Mouse (Mus musculus): ENCODE measurements at regions not wholly inside any gene's neighbourhood (a gene's known extent, or its start where the extent isn't known, plus 50 kb on each side); places are given as distances from the start of the nearest gene placed in this dataset.

GRCm38 (mm10) chr2:128384612-128385011 lies 206.4 kb upstream of the Spdye4c start:
- 91% methylated on average over 10 of the region's 10 CpGs for WGBS
- Histone ChIP-seq H3K27me3 (ENCODE audit: poor library complexity, severe bottlenecking) (peaks cover 22% of the 10 kb centered on the region), H3K27ac (no peak overlapping the region), H3K9me3 (no peaks in the 10 kb centered on the region), H3K4me3 (no peak overlapping the region), H3K36me3 (replicated peaks) (no peaks in the 10 kb centered on the region), H3K4me1 (peaks cover 40% of the 10 kb centered on the region)
- DNase-seq (ENCODE audit: extremely low spot score, low spot score) = no peak

- DNase-seq (ENCODE audit: extremely low spot score, low spot score) = no peak
- Histone ChIP-seq H3K4me3 (no peak overlapping the region), H3K9me3 (no peaks in the 10 kb centered on the region), H3K4me1 (peaks cover 47% of the 10 kb centered on the region), H3K36me3 (replicated peaks) (no peaks in the 10 kb centered on the region), H3K27ac (no peak overlapping the region), H3K27me3 (ENCODE audit: poor library complexity, severe bottlenecking) (peaks cover 29% of the 10 kb centered on the region)
- WGBS = 84% methylated on average over 4 of the region's 4 CpGs
These were observed 204.0 kb upstream of the Spdye4c start for GRCm38 (mm10) chr2:128386846-128387621.

DNA sequence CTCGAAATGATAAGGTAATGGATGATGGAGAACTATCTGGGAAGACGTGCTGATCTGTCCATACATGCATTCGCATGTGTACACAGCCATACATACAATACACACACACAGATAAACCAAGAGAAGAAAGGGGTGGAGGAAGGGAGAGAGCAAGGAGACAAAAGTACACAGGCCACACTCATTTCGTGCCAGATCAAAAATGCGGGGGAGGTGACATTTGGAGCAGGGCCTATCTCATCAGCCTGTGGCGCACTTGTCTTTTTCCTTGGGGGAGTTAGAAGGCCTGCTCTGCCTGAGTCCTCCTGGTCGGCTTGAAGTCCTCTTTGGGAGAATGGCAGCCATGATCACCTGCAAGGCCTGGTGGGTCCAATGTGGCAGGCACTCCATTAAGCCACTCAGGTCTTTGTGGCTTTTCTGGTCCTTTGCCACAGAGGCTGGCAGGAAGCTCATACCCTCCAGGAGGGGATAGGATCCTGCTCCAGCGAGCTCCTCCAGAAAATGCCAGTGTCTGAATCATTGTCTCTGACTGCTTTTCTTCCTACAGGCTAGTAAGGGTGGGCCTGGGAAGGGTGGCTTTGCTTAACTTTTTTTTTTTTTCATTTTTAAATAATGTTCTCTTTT lies 203.0 kb upstream of the Spdye4c start:
- 82% methylated on average over 8 of the region's 8 CpGs for WGBS
- Histone ChIP-seq H3K4me1 (peaks cover 56% of the 10 kb centered on the region), H3K9me3 (no peaks in the 10 kb centered on the region)

DNA sequence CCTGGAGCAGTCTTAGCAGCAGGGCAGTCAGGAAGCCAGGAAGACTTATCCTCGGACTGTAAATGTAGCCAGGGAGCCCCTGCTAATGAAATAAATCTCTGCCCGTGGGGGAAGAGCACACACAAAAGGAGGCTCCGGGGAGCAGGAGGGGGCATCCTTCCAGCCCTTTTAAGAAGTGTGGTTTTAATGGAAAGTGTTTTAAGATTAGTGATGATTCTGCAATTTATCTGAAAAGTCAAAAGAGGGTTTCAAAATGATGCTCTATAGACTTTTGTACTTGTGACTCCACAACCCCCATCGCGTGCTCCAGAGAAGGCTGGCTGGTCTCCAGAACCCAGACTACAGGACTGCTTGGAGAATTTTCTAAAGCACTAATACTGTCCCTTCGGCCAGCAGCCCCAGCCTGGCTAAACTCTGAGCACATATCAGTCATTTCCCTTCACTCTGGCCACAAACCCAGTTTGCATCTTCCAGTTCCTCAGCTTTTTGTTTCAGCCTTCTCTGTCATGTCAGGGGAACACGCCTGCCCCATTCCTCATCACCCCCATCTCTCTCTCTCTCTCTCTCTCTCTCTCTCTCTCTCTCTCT lies 202.0 kb upstream of the Spdye4c start:
- peaks cover 62% of the 10 kb centered on the region for H3K4me1 ChIP-seq
- H3K9me3 ChIP-seq = no peaks in the 10 kb centered on the region
- no peak overlapping the region for H3K27ac ChIP-seq
- DNase-seq (ENCODE audit: extremely low spot score, low spot score) = no peak
- no peak overlapping the region for H3K4me3 ChIP-seq
- 16% methylated on average over 7 of the region's 7 CpGs for WGBS
- H3K27me3 ChIP-seq (ENCODE audit: poor library complexity, severe bottlenecking) = peaks cover 44% of the 10 kb centered on the region
- no peaks in the 10 kb centered on the region for H3K36me3 ChIP-seq (replicated peaks)

More for the DNA sequence above, 203.0 kb upstream of the Spdye4c start:
- H3K4me3 ChIP-seq = no peak overlapping the region
- no peaks in the 10 kb centered on the region for H3K36me3 ChIP-seq (replicated peaks)
- H3K27me3 ChIP-seq (ENCODE audit: poor library complexity, severe bottlenecking) = peaks cover 34% of the 10 kb centered on the region
- DNase-seq (ENCODE audit: extremely low spot score, low spot score) = no peak
- no peak overlapping the region for H3K27ac ChIP-seq

- H3K4me1 ChIP-seq = peaks cover 76% of the 10 kb centered on the region
- 18% methylated on average over 9 of the region's 9 CpGs for WGBS
- H3K9me3 ChIP-seq = no peaks in the 10 kb centered on the region
- no peak for DNase-seq (ENCODE audit: extremely low spot score, low spot score)
- H3K4me3 ChIP-seq = peak overlapping the region; percentile 22; the same call in 1 of the 2 replicates
- H3K27ac ChIP-seq = no peak overlapping the region
- H3K27me3 ChIP-seq (ENCODE audit: poor library complexity, severe bottlenecking) = peaks cover 54% of the 10 kb centered on the region
- no peaks in the 10 kb centered on the region for H3K36me3 ChIP-seq (replicated peaks)
These were observed 198.7 kb upstream of the Spdye4c start for GRCm38 (mm10) chr2:128392344-128392743.

DNA sequence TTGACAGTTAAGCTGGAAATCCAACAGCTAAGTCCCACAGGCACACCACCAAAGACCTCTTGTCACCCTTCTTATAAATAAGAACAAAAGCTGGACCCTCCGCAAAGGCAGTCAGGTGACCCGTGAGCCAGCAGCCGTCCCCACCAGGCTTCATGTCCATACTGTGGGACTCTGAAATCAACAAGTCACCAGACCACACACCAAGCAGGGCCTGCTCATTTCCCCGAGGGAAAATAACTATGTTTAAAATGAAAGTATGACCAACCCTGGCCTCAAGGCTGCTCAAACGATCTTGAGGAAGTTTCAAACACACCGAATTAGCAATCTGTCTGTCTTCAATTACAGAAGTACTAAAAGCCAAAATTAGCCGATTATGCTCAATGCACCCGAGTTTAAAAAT lies 197.6 kb upstream of the Spdye4c start:
- Histone ChIP-seq H3K36me3 (replicated peaks) (no peaks in the 10 kb centered on the region), H3K27me3 (ENCODE audit: poor library complexity, severe bottlenecking) (peaks cover 44% of the 10 kb centered on the region), H3K9me3 (no peaks in the 10 kb centered on the region), H3K27ac (no peak overlapping the region), H3K4me3 (no peak overlapping the region), H3K4me1 (peaks cover 70% of the 10 kb centered on the region)
- 36% methylated on average over 8 of the region's 8 CpGs for WGBS
- no peak for DNase-seq (ENCODE audit: extremely low spot score, low spot score)

DNA sequence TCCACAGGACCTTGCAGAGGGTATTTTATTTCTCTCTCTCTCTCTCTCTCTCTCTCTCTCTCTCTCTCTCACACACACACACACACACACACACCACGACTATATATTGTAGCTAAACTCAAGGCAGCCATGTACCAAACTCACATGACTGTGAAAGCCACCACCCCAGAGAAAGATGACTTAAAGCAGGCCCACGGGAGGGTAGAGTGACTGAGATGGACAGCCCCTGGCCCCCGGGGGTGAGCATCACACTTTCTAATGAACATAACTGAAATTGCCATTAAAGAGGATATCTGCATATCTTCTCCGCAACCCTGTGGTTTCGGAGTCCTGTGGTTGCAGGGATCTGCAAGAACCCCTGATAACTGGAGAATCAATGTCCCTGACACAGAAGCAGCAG lies 197.1 kb upstream of the Spdye4c start:
- Histone ChIP-seq H3K4me1 (peaks cover 65% of the 10 kb centered on the region), H3K9me3 (no peaks in the 10 kb centered on the region), H3K27ac (no peak overlapping the region), H3K36me3 (replicated peaks) (no peaks in the 10 kb centered on the region), H3K27me3 (ENCODE audit: poor library complexity, severe bottlenecking) (peaks cover 44% of the 10 kb centered on the region), H3K4me3 (no peak overlapping the region)
- 80% methylated on average over 5 of the region's 5 CpGs for WGBS
- DNase-seq (ENCODE audit: extremely low spot score, low spot score) = no peak

- 40% methylated on average over 4 of the region's 4 CpGs for WGBS
- Histone ChIP-seq H3K27me3 (ENCODE audit: poor library complexity, severe bottlenecking) (peaks cover 38% of the 10 kb centered on the region), H3K4me3 (no peak overlapping the region), H3K36me3 (replicated peaks) (no peaks in the 10 kb centered on the region), H3K9me3 (no peaks in the 10 kb centered on the region), H3K4me1 (peaks cover 49% of the 10 kb centered on the region), H3K27ac (no peak overlapping the region)
- DNase-seq (ENCODE audit: extremely low spot score, low spot score) = no peak
These were observed 195.6 kb upstream of the Spdye4c start for GRCm38 (mm10) chr2:128395308-128396007.

GRCm38 (mm10) chr2:128396008-128396346 lies 195.0 kb upstream of the Spdye4c start:
- Histone ChIP-seq H3K4me1 (peaks cover 44% of the 10 kb centered on the region), H3K4me3 (no peak overlapping the region), H3K9me3 (no peaks in the 10 kb centered on the region), H3K36me3 (replicated peaks) (no peaks in the 10 kb centered on the region), H3K27me3 (ENCODE audit: poor library complexity, severe bottlenecking) (peaks cover 34% of the 10 kb centered on the region), H3K27ac (no peak overlapping the region)
- DNase-seq (ENCODE audit: extremely low spot score, low spot score) = peak; percentile 86
- 4% methylated on average over 9 of the region's 9 CpGs for WGBS

GRCm38 (mm10) chr2:128401359-128401758 lies 189.7 kb upstream of the Spdye4c start:
- Histone ChIP-seq H3K4me1 (peaks cover 20% of the 10 kb centered on the region), H3K4me3 (no peak overlapping the region), H3K27me3 (ENCODE audit: poor library complexity, severe bottlenecking) (no peaks in the 10 kb centered on the region; the same call in 1 of the 2 replicates), H3K36me3 (replicated peaks) (no peaks in the 10 kb centered on the region), H3K27ac (no peak overlapping the region), H3K9me3 (no peaks in the 10 kb centered on the region)
- 82% methylated on average over 8 of the region's 8 CpGs for WGBS
- no peak for DNase-seq (ENCODE audit: extremely low spot score, low spot score)

DNA sequence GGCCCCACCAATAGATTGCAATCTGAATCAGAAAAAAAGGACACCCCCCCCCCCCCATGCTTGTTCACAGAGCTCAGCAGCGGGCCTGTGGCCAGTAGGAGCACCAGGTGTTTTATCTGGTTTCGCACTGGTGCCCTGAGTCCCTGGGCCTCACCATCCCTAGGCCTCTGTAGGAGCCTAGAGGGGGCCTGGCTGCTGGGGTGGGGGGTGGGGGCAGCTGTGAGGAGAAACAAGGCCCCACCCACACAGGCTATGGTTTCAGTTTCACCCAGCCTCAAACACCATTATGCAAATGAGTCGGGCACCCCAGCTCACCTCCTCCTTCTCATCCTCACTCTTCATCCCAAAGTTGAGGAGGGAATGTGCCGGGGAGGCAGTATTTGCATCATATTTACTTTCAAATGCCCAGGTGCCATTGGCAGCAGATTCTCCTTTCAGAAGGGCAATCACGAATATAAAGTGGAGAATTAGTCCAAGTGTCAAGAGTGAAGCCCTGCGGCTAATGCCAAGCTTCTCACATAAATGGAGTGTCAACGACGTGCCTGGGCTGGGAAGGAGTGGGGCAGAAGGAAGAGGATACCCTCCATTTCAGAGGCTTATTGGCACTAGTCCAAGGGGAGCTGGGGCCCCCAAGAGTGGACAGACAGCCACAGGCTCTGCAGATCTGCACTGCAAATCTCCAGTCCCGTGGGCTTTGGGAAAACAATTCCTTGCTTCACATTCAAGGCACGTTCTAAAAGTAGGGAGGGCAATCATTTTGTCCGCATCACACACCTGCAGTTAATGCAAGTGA lies 187.7 kb upstream of the Spdye4c start:
- 49% methylated on average over 11 of the region's 11 CpGs for WGBS
- no peak for DNase-seq (ENCODE audit: extremely low spot score, low spot score)
- no peak overlapping the region for H3K27ac ChIP-seq
- no peaks in the 10 kb centered on the region for H3K36me3 ChIP-seq (replicated peaks)
- H3K4me3 ChIP-seq = no peak overlapping the region
- peaks cover 20% of the 10 kb centered on the region for H3K4me1 ChIP-seq
- no peaks in the 10 kb centered on the region; the same call in 1 of the 2 replicates for H3K27me3 ChIP-seq (ENCODE audit: poor library complexity, severe bottlenecking)
- no peaks in the 10 kb centered on the region for H3K9me3 ChIP-seq

- whole genome bisulfite sequencing = 83% methylated on average over 3 of the region's 3 CpGs
These were observed 186.6 kb upstream of the Spdye4c start for GRCm38 (mm10) chr2:128404405-128404804.

More at GRCm38 (mm10) chr2:128404405-128404804, 186.6 kb upstream of the Spdye4c start:
- peaks cover 20% of the 10 kb centered on the region for H3K4me1 ChIP-seq
- no peaks in the 10 kb centered on the region for H3K36me3 ChIP-seq (replicated peaks)
- no peak for DNase-seq (ENCODE audit: extremely low spot score, low spot score)
- H3K4me3 ChIP-seq = no peak overlapping the region
- H3K27ac ChIP-seq = no peak overlapping the region
- no peaks in the 10 kb centered on the region for H3K9me3 ChIP-seq
- no peaks in the 10 kb centered on the region; the same call in 1 of the 2 replicates for H3K27me3 ChIP-seq (ENCODE audit: poor library complexity, severe bottlenecking)
